Mouse (Mus musculus): ENCODE results near the gene Ppat.

GRCm38 (mm10) chr5:76974554-76975285, 23.3 kb upstream of the Ppat start, which contains the start of gene Srp72:
- peak; percentile 8; the same call in 1 of the 2 replicates for TF ChIP-seq CTCF (IDR thresholded peaks at IDR 0.05; ENCODE audit: low read depth)
- no peak for TF ChIP-seq EP300 (optimal IDR thresholded peaks at IDR 0.05)
